Mouse (Mus musculus): ENCODE results near the gene 6430571L13Rik. TPM values are rescaled to one million over a fixed set of nuclear protein-coding genes. Genes with fewer than 3 reads are reported as not detected.

The 6430571L13Rik gene
- total and polyA plus RNA-seq, 3 experiments, result 0.35 TPM; not detected in 1

DNA sequence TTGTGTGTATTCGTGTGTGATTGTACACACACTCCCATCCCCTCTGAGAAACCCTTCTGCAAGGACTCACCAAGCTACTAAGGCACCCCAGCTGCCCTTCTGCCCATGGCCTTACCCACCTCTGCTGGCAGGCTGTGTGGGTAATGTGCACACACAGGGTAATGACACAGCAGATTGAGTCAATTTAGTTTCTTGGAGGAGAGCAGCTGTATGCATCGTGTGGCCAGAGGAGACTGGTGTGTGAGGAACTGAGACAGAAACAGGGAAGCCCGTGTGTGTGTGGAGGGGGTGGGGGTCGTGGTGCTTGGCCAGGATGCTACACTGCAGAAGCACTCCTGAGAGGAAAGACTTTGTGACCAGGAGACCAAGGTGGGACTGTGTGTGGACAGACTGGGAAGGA lies 32.0 kb downstream of the 6430571L13Rik start:
- Histone ChIP-seq H3K36me3 (ENCODE audit: control insufficient read depth in 1 of 2, insufficient read depth in 2 of 2, low read length in 2 of 2) (peaks cover 0 to 14% of the 10 kb centered on the region in 2 experiments; a peak in 2 of 4 replicates), H3K27ac (ENCODE audit: control insufficient read depth, low read depth, low read length) (no peak overlapping the region), H3K9me3 (replicated peaks; ENCODE audit: insufficient read depth, low read length) (no peaks in the 10 kb centered on the region), H3K4me1 (ENCODE audit: control insufficient read depth in 1 of 2, insufficient read depth in 2 of 2, low read length in 2 of 2) (peaks cover 0 to 16% of the 10 kb centered on the region in 2 experiments; a peak in 3 of 4 replicates), H3K4me3 (ENCODE audit: control insufficient read depth in 1 of 2, insufficient read depth in 1 of 2, low read depth in 2 of 2, low read length in 2 of 2) (no peak overlapping the region), H3K9ac (ENCODE audit: control insufficient read depth, low read depth, low read length, poor library complexity, severe bottlenecking) (no peak overlapping the region), H3K27me3 (ENCODE audit: control insufficient read depth in 1 of 2, insufficient read depth in 2 of 2, low read length in 2 of 2) (no peaks in the 10 kb centered on the region), H3K79me2 (ENCODE audit: control insufficient read depth, insufficient read depth, low read length, poor library complexity) (no peaks in the 10 kb centered on the region)
- no peak for TF ChIP-seq EP300 (IDR thresholded peaks at IDR 0.05; ENCODE audit: low read depth in 1 of 2, low read length in 2 of 2)
- no peak for TF ChIP-seq NRF1 (IDR thresholded peaks at IDR 0.05; ENCODE audit: insufficient read depth, low read depth, low read length, poor library complexity, severe bottlenecking)
- no peak for TF ChIP-seq GATA1 (IDR thresholded peaks at IDR 0.05; ENCODE audit: low read depth, low read length)
- no peak for TF ChIP-seq POLR2A (IDR thresholded peaks at IDR 0.05; ENCODE audit: control insufficient read depth in 1 of 2, insufficient read depth in 1 of 2, low read depth in 1 of 2, low read length in 2 of 2, poor library complexity in 1 of 2)
- no peak for TF ChIP-seq ELF1 (IDR thresholded peaks at IDR 0.05; ENCODE audit: low read depth, low read length)
- TF ChIP-seq CTCF (IDR thresholded peaks at IDR 0.05 in 2 of 3, conservative IDR thresholded peaks at IDR 0.05 in 1 of 3; ENCODE audit: control insufficient read depth in 1 of 3, insufficient read depth in 1 of 3, low read depth in 2 of 3, low read length in 3 of 3, poor library complexity in 1 of 3, severe bottlenecking in 1 of 3), result no peak
- no peak for TF ChIP-seq MXI1 (IDR thresholded peaks at IDR 0.05; ENCODE audit: low read depth, low read length)
- no peak for TF ChIP-seq MAX (IDR thresholded peaks at IDR 0.05; ENCODE audit: low read length)
- no peak for TF ChIP-seq POLR2AphosphoS5 (IDR thresholded peaks at IDR 0.05; ENCODE audit: borderline replicate concordance, low read depth, low read length)
- TF ChIP-seq ZNF384 (IDR thresholded peaks at IDR 0.05; ENCODE audit: low read depth, low read length), result no peak
- TF ChIP-seq MAFK (IDR thresholded peaks at IDR 0.05; ENCODE audit: borderline replicate concordance, low read depth, low read length), result no peak
- no peak for TF ChIP-seq CHD2 (IDR thresholded peaks at IDR 0.05; ENCODE audit: low read length)
- no peak for TF ChIP-seq TBP (IDR thresholded peaks at IDR 0.05; ENCODE audit: low read depth, low read length)
- no peak for TF ChIP-seq JUND (IDR thresholded peaks at IDR 0.05; ENCODE audit: low read depth, low read length)
- TF ChIP-seq CHD1 (IDR thresholded peaks at IDR 0.05; ENCODE audit: low read depth, low read length), result no peak
- no peak for TF ChIP-seq HCFC1 (IDR thresholded peaks at IDR 0.05; ENCODE audit: low read depth, low read length)
- no peak for TF ChIP-seq POLR2AphosphoS2 (IDR thresholded peaks at IDR 0.05; ENCODE audit: low read length)
- no peak for TF ChIP-seq ZKSCAN1 (IDR thresholded peaks at IDR 0.05; ENCODE audit: low read depth, low read length)
- no peak for TF ChIP-seq MAZ (IDR thresholded peaks at IDR 0.05; ENCODE audit: low read depth, low read length)
- DNase-seq (ENCODE audit: low read depth, low spot score), result no peak

DNA sequence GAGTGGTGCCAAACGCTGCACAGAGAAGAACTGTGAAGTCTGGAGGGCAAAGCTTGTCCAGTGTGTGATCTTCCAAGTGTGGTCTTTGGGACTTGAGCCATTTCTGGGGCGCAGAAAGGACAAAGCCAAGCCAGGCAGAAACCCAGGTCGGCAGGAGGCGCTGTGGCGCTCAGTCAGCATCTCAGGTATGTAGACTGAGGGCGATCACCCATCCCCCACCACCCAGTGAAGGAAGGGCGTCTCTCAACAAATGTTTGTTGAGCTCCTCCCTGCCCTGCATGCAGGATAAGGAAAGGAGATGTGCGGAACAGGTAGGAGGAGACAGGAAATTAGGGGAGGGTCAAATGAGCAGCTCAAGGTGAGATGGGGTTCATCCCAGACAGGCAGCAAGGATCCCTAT lies 34.2 kb downstream of the 6430571L13Rik start:
- Histone ChIP-seq H3K27me3 (ENCODE audit: control insufficient read depth in 1 of 2, insufficient read depth in 2 of 2, low read length in 2 of 2) (no peaks in the 10 kb centered on the region), H3K9ac (ENCODE audit: control insufficient read depth, low read depth, low read length, poor library complexity, severe bottlenecking) (no peak overlapping the region), H3K4me1 (ENCODE audit: control insufficient read depth in 1 of 2, insufficient read depth in 2 of 2, low read length in 2 of 2) (peaks cover 0 to 3% of the 10 kb centered on the region in 2 experiments; a peak in 1 of 4 replicates), H3K4me3 (ENCODE audit: control insufficient read depth in 1 of 2, insufficient read depth in 1 of 2, low read depth in 2 of 2, low read length in 2 of 2) (no peak overlapping the region), H3K9me3 (replicated peaks; ENCODE audit: insufficient read depth, low read length) (no peaks in the 10 kb centered on the region), H3K27ac (ENCODE audit: control insufficient read depth, low read depth, low read length) (no peak overlapping the region), H3K36me3 (ENCODE audit: control insufficient read depth in 1 of 2, insufficient read depth in 2 of 2, low read length in 2 of 2) (peaks cover 0 to 6% of the 10 kb centered on the region in 2 experiments; a peak in 2 of 4 replicates), H3K79me2 (ENCODE audit: control insufficient read depth, insufficient read depth, low read length, poor library complexity) (no peaks in the 10 kb centered on the region)
- no peak for DNase-seq (ENCODE audit: low read depth, low spot score)
- no peak for TF ChIP-seq RAD21 (IDR thresholded peaks at IDR 0.05; ENCODE audit: low read depth, low read length)
- no peak for TF ChIP-seq CHD2 (IDR thresholded peaks at IDR 0.05; ENCODE audit: low read length)
- TF ChIP-seq CTCF (IDR thresholded peaks at IDR 0.05 in 2 of 3, conservative IDR thresholded peaks at IDR 0.05 in 1 of 3; ENCODE audit: control insufficient read depth in 1 of 3, insufficient read depth in 1 of 3, low read depth in 2 of 3, low read length in 3 of 3, poor library complexity in 1 of 3, severe bottlenecking in 1 of 3), result peak in 2 of 3 experiments; percentile 27 to 55; a peak in 4 of 6 replicates
